Mouse (Mus musculus) activated CD4-positive, CD25-positive, alpha-beta regulatory T cell, adult 4 months (primary cell): ENCODE data around the gene Borcs8. TPM values are rescaled to one million over a fixed set of nuclear protein-coding genes. Genes with fewer than 3 reads are reported as not detected.

ENCODE experiments used
- ATAC-seq: one replicate; pipeline ENCODE4 v1.8.0; 2017
- polyA plus RNA-seq, 2 experiments: library from polyadenylated mRNA; unstranded; fragments of 100-300 nt; shearing (Covaris generic); gene quantifications; one replicate each; pipeline ENCODE4 v1.2.1; 2017

Gene Borcs8
- polyA plus RNA-seq, 2 experiments from 2014 or later: 98.5 to 112 TPM

- ATAC-seq: no peak
Observed at GRCm38 (mm10) chr8:70181212-70181902, 42.1 kb downstream of the Borcs8 start.

GRCm38 (mm10) chr8:70181903-70182252, 42.6 kb downstream of the Borcs8 start:
- ATAC-seq: no peak

GRCm38 (mm10) chr8:70183194-70183593, 43.9 kb downstream of the Borcs8 start:
- ATAC-seq: no peak

- ATAC-seq: no peak
Observed at GRCm38 (mm10) chr8:70188707-70189106, 49.4 kb downstream of the Borcs8 start.

- no peak for ATAC-seq
Observed at GRCm38 (mm10) chr8:70193238-70193637, 53.9 kb downstream of the Borcs8 start.

- ATAC-seq: no peak
Observed at GRCm38 (mm10) chr8:70194191-70194590, 54.9 kb downstream of the Borcs8 start.

GRCm38 (mm10) chr8:70195762-70196161, 56.5 kb downstream of the Borcs8 start:
- no peak for ATAC-seq

Other genes starting within 250 kb of the Borcs8 start
- not detected for gene Tssk6, start 237.3 kb upstream of the Borcs8 start, polyA plus RNA-seq
- 100 to 1,000 TPM; 231 to 276 TPM for gene Ndufa13, start 236.9 kb upstream of the Borcs8 start, polyA plus RNA-seq
- under 1 TPM in 1 of 2 experiments, not detected in 1; 0.82 TPM for gene Yjefn3, start 236.8 kb upstream of the Borcs8 start, polyA plus RNA-seq
- gene Gatad2a, start 143.1 kb upstream of the Borcs8 start, polyA plus RNA-seq: 10 to 100 TPM; 22.9 to 25.8 TPM
- gene Mau2, start 96.8 kb upstream of the Borcs8 start, polyA plus RNA-seq: 10 to 100 TPM; 36.4 to 50.1 TPM
- gene Sugp1, start 96.7 kb upstream of the Borcs8 start, polyA plus RNA-seq: 10 to 100 TPM; 45.0 to 46.4 TPM
- gene Tm6sf2, start 66.6 kb upstream of the Borcs8 start, polyA plus RNA-seq: under 1 TPM; 0.34 to 0.69 TPM
- not detected for gene Hapln4, start 56.0 kb upstream of the Borcs8 start, polyA plus RNA-seq
- not detected for gene Ncan, start 18.6 kb upstream of the Borcs8 start, polyA plus RNA-seq
- 10 to 100 TPM; 34.3 to 56.0 TPM for gene Nr2c2ap, start 8.2 kb upstream of the Borcs8 start, polyA plus RNA-seq
- 10 to 100 TPM; 36.2 to 58.5 TPM for gene Rfxank, start 345 bp upstream of the Borcs8 start, polyA plus RNA-seq
- gene Mef2b, start 212 bp downstream of the Borcs8 start, polyA plus RNA-seq: not detected
- 10 to 100 TPM; 17.4 to 27.3 TPM for gene Tmem161a, start 32.9 kb downstream of the Borcs8 start, polyA plus RNA-seq
- gene Slc25a42, start 72.8 kb downstream of the Borcs8 start, polyA plus RNA-seq: 1 to 10 TPM; 4.9 to 6.3 TPM
- gene Sugp2, start 94.7 kb downstream of the Borcs8 start, polyA plus RNA-seq: 10 to 100 TPM; 18.7 to 23.3 TPM
- gene Armc6, start 95.0 kb downstream of the Borcs8 start, polyA plus RNA-seq: 1 to 10 TPM; 6.6 to 7.6 TPM
- gene Homer3, start 143.3 kb downstream of the Borcs8 start, polyA plus RNA-seq: under 1 TPM in 1 of 2 experiments, not detected in 1; 0.66 TPM
- 10 to 100 TPM; 44.3 to 46.8 TPM for gene Ddx49, start 163.0 kb downstream of the Borcs8 start, polyA plus RNA-seq
- 100 to 1,000 TPM; 312 to 332 TPM for gene Cope, start 163.0 kb downstream of the Borcs8 start, polyA plus RNA-seq
- not detected for gene Cers1, start 176.3 kb downstream of the Borcs8 start, polyA plus RNA-seq
- gene Gdf1, start 190.3 kb downstream of the Borcs8 start, polyA plus RNA-seq: under 1 TPM in 1 of 2 experiments, not detected in 1; 0.79 TPM
- 10 to 100 TPM; 12.1 to 15.3 TPM for gene Upf1, start 213.8 kb downstream of the Borcs8 start, polyA plus RNA-seq
- under 1 TPM in 1 of 2 experiments, not detected in 1; 0.95 TPM for gene Comp, start 234.1 kb downstream of the Borcs8 start, polyA plus RNA-seq